Mouse (Mus musculus) midbrain, embryonic 12.5 days (tissue): ENCODE measurements around the gene Kif1c. TPM values are rescaled to one million over a fixed set of nuclear protein-coding genes. Genes with fewer than 3 reads are reported as not detected.

Source experiments
- ATAC-seq: fragments of 200-750 bp; cut with Nextera tagmentation; 2 replicates; pipeline ENCODE4 v1.8.0; 2017; ENCODE audit warnings: low read depth, moderate TSS enrichment, moderate library complexity; ENCODE audit not compliant: low FRiP score
- H3K27ac ChIP-seq: fragments of 300-500 bp; sonication (generic); replicated peaks from 2 replicates; pipeline ENCODE4 v1.5.1; 2016; ENCODE audit warnings: mild to moderate bottlenecking
- H3K27me3 ChIP-seq: fragments of 300-500 bp; sonication (generic); 2 replicates; pipeline ENCODE4 v1.6.1; 2016; ENCODE audit warnings: mild to moderate bottlenecking
- H3K36me3 ChIP-seq: fragments of 300-500 bp; sonication (generic); 2 replicates; pipeline ENCODE4 v1.6.1; 2016
- H3K4me1 ChIP-seq: fragments of 300-500 bp; sonication (generic); 2 replicates; pipeline ENCODE4 v1.6.1; 2016
- H3K4me2 ChIP-seq: fragments of 300-500 bp; sonication (generic); replicated peaks from 2 replicates; pipeline ENCODE4 v1.6.1; 2016; ENCODE audit warnings: mild to moderate bottlenecking, moderate library complexity
- H3K4me3 ChIP-seq: fragments of 300-500 bp; sonication (generic); 2 replicates; pipeline ENCODE4 v1.5.1; 2016; ENCODE audit warnings: mild to moderate bottlenecking
- H3K9ac ChIP-seq: fragments of 300-500 bp; sonication (generic); replicated peaks from 2 replicates; pipeline ENCODE4 v1.6.1; 2016; ENCODE audit warnings: mild to moderate bottlenecking, moderate library complexity
- H3K9me3 ChIP-seq: fragments of 300-500 bp; sonication (generic); 2 replicates; pipeline ENCODE4 v1.6.1; 2016; ENCODE audit warnings: mild to moderate bottlenecking
- WGBS: fragments of 180-500 bp; shearing (Covaris S2); methylation state at CpG from one replicate; pipeline ENCODE4 v1.1.7; 2016; 5-methylcytosine and 5-hydroxymethylcytosine counted together
- polyA plus RNA-seq: library from polyadenylated mRNA; unstranded; fragments of >200 nt; fragmentation: Nextera tagmentation; extraction: Ambion mirVana; gene quantifications from 2 replicates; pipeline ENCODE4 v1.2.1, GENCODE M21; 2016

Kif1c gene
- polyA plus RNA-seq, 1 experiment from 2014 or later, result 2.2 TPM

DNA sequence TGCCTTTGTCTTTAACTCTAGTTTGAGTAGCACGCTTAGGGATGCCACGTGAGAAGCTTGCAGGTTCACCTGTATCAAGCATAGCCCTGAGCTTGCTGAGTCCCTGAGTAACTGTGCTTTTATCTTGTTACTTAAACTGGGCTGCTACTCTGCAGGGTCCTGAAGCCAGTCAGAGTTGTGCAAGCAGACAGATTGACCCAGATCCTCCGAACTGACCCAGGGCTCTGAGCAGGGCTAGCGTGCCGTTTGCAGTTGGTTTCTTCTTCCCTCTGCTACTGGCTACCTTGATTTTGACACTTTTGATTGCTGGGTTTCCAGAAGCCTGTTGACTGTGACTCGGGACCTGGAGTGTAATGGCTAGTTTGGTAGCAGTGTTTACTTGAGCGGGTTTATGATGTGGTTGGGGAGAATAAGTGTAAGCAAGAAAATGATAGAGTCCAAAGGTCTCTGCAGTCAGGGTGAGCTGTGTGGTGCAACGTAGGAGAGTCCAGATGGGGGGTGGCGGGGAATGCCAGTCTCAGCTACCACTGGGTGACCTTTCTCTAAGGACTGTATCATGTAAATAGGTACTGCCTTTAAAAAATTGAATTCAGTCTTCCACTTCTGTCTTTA, 30.2 kb downstream of the Kif1c start:
- Histone ChIP-seq H3K4me3 (no peak overlapping the region), H3K9ac (no peak overlapping the region), H3K36me3 (peaks cover 39% of the 10 kb centered on the region), H3K4me1 (no peaks in the 10 kb centered on the region), H3K4me2 (no peak overlapping the region), H3K27ac (no peak overlapping the region), H3K27me3 (no peaks in the 10 kb centered on the region), H3K9me3 (no peaks in the 10 kb centered on the region)
- ATAC-seq, result no peak
- WGBS, result 88% methylated on average over 9 of the region's 9 CpGs

DNA sequence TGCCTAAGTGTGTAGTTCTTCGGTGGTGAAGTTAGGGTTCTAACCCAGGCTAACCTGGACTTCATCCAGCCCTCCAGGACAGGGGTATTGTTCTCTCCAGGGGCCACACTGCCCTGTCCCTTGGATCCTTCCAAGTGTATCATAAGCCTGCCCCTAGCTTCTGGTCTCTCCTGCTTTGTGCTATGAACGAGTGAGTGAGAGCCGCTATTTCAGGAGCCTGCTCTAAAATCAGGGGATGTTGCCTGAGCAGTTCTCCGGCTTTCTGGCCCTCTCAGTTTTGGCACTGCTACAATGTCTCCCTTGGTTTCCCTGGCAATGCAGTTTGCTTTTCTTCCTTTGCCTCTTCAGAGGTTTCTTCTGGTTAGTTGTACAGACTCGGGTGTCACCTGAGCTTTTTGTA, 30.8 kb downstream of the Kif1c start:
- no peak overlapping the region for H3K9ac ChIP-seq
- H3K36me3 ChIP-seq, result peaks cover 33% of the 10 kb centered on the region
- no peak for ATAC-seq
- 72% methylated on average over 5 of the region's 5 CpGs for WGBS
- H3K4me2 ChIP-seq, result no peak overlapping the region
- H3K27me3 ChIP-seq, result no peaks in the 10 kb centered on the region
- no peak overlapping the region for H3K27ac ChIP-seq
- no peaks in the 10 kb centered on the region for H3K9me3 ChIP-seq
- H3K4me1 ChIP-seq, result no peaks in the 10 kb centered on the region
- H3K4me3 ChIP-seq, result no peak overlapping the region

DNA sequence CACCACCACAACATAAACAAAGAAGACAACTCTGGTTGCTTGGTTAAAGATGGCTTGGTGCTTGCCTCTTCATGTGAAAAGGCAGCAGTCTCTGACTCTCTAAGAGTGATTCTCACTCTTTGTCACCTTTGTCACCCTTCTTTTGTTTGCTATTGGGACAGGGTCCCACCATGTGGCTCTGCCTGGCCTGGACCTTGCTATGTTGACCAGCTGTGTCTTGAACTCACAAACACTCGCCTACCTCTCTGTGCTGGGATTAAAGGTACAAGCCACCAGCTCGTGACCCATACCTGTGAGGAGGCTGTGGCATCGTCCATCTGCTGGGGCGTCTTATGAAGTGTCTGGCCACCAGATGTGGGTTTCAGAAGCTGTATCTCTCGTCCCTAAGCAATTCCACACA, 32.9 kb downstream of the Kif1c start:
- H3K4me3 ChIP-seq, result no peak overlapping the region
- no peak overlapping the region for H3K4me2 ChIP-seq
- 76% methylated on average over 5 of the region's 5 CpGs for WGBS
- no peak overlapping the region for H3K9ac ChIP-seq
- ATAC-seq, result no peak
- H3K27me3 ChIP-seq, result no peaks in the 10 kb centered on the region
- no peaks in the 10 kb centered on the region for H3K9me3 ChIP-seq
- H3K27ac ChIP-seq, result no peak overlapping the region
- H3K4me1 ChIP-seq, result no peaks in the 10 kb centered on the region
- H3K36me3 ChIP-seq, result peaks cover 12% of the 10 kb centered on the region

DNA sequence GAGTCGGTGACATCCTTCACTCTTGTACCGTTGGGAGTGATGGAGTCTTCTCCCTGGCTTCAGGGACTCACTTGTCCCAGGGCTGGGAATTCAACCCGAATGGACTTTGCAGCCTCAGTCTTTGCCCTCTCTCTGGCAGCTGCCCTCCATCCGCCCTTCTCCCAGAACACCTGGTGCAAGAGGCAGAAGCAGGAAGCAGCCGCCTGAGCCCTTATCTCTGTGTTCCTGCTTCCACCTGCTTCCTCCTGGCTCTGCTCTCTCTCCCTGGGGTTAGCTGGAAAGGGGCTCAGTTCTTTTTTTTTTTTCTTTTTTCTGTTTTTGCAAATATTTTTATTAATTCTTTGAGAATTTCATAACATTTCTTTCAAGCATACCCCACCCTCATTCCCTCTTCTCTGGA, 37.4 kb downstream of the Kif1c start:
- H3K4me3 ChIP-seq, result no peak overlapping the region
- H3K9me3 ChIP-seq, result no peaks in the 10 kb centered on the region
- no peak overlapping the region for H3K9ac ChIP-seq
- 81% methylated on average over 5 of the region's 5 CpGs for WGBS
- H3K27me3 ChIP-seq, result no peaks in the 10 kb centered on the region
- H3K4me1 ChIP-seq, result no peaks in the 10 kb centered on the region
- no peak overlapping the region for H3K27ac ChIP-seq
- ATAC-seq, result no peak
- H3K4me2 ChIP-seq, result no peak overlapping the region
- no peaks in the 10 kb centered on the region for H3K36me3 ChIP-seq

DNA sequence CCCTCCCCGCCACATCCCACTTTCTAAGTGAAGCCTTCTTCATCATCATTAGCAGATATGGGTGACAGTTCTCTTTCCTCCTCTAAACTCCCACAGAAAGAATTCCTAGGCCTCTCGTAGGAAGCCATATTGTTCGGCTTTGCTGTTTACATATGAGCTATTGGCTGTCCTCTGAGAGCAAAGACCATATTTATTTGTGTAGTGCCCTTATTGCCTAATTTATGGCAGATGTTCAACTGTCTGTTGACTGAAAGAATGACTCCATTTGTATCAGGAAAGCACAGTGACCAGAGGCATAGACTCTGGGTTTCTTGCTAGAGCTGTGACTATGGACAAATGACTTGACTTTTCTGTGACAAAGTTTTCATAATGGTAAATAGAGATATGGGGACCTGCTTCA, 41.3 kb downstream of the Kif1c start:
- Histone ChIP-seq H3K9ac (no peak overlapping the region), H3K36me3 (no peaks in the 10 kb centered on the region), H3K4me1 (no peaks in the 10 kb centered on the region), H3K27ac (no peak overlapping the region), H3K4me3 (no peak overlapping the region), H3K4me2 (no peak overlapping the region), H3K9me3 (no peaks in the 10 kb centered on the region), H3K27me3 (no peaks in the 10 kb centered on the region)
- WGBS, result 83% methylated on average over 3 of the region's 3 CpGs
- no peak for ATAC-seq

DNA sequence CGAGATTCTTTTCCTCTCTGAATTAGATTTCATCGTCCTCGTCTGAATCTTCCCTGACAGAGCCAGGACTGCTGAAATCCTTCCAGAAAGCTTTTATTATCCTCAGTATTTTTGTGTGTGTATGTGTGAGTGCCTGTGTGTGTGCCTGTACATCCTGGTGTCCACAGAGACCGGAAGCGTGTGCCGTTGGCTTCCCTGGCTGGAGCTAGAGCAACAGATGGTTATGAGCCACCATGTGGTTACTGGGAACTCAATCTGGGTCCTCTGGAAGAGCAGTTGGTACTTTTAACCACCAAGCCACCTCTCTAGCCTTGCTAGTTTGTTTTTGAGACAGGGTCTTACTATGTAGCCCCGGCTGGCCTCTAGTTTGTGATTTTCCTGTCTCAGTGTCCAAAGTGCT, 41.8 kb downstream of the Kif1c start:
- H3K4me1 ChIP-seq, result no peaks in the 10 kb centered on the region
- H3K9me3 ChIP-seq, result no peaks in the 10 kb centered on the region
- no peak for ATAC-seq
- H3K36me3 ChIP-seq, result no peaks in the 10 kb centered on the region
- no peak overlapping the region for H3K9ac ChIP-seq
- 85% methylated on average over 7 of the region's 7 CpGs for WGBS
- no peak overlapping the region for H3K27ac ChIP-seq
- H3K27me3 ChIP-seq, result no peaks in the 10 kb centered on the region
- no peak overlapping the region for H3K4me2 ChIP-seq
- no peak overlapping the region for H3K4me3 ChIP-seq

DNA sequence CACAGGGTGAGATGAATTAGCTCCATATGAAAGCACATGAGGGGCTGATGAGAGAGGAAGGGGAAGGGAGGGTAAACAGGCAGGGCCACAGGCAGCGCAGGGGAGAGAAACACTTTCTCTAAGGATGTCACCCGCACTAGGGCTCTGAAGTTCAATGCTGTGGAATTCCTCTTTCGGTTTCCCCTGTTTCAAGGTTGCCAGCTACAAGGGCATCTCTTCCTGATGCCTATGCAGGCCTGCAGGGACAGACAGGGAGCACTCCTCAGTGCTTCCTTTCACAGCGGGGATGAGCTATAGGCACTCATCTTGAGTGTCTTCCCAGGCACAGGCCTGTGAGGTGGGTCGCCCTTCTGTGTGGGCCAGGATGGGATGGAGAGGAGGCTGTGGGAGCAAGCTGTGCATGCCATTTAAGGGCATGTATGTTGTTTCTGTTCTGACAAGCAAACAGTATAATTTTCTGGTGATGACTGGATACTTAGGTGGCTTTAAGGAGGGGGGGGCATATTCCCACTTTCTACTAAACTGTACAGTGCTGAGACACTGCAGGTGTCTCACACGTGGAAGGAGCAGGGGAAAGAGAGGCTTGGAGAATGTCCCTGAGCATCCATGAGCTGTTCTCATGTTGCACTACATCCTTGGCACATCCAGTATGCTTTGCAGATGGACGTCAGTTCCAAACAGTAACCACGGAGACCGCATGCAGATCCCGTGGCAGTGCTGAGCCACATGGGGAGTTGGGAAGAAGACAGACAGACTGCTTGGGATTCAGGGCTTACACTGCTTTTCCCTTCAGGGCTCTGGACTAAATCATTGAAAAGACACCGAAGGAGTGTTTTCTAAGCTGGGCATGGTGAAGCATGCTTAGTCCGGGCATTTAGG, 42.5 kb downstream of the Kif1c start:
- H3K4me3 ChIP-seq, result no peak overlapping the region
- no peak overlapping the region for H3K27ac ChIP-seq
- H3K4me1 ChIP-seq, result no peaks in the 10 kb centered on the region
- ATAC-seq, result no peak
- H3K36me3 ChIP-seq, result no peaks in the 10 kb centered on the region
- no peaks in the 10 kb centered on the region for H3K9me3 ChIP-seq
- H3K27me3 ChIP-seq, result no peaks in the 10 kb centered on the region
- WGBS, result 78% methylated on average over 12 of the region's 12 CpGs
- H3K9ac ChIP-seq, result no peak overlapping the region
- no peak overlapping the region for H3K4me2 ChIP-seq

DNA sequence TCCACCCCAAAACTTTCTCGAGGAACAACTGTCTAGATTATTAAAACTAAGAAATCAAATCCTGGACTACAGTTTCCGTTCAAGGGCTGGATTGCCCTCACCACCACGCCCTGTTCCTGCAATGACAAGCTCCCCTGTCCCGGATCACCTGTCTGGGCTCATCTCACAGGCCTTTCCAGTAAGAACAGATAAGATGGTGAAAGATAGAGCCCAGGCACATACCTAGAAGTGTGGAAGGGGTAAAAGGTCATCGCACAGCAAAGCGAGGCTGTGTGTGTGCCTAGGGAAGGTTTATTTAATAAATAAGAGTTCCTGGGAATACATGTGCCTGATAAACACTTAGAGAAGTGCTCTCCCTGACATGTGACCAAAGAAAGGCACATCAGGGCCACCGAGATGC, 45.3 kb downstream of the Kif1c start:
- Histone ChIP-seq H3K9me3 (no peaks in the 10 kb centered on the region), H3K27me3 (no peaks in the 10 kb centered on the region), H3K9ac (no peak overlapping the region), H3K4me1 (no peaks in the 10 kb centered on the region), H3K36me3 (no peaks in the 10 kb centered on the region), H3K27ac (no peak overlapping the region), H3K4me3 (no peak overlapping the region), H3K4me2 (no peak overlapping the region)
- WGBS, result 86% methylated on average over 7 of the region's 7 CpGs
- no peak for ATAC-seq

DNA sequence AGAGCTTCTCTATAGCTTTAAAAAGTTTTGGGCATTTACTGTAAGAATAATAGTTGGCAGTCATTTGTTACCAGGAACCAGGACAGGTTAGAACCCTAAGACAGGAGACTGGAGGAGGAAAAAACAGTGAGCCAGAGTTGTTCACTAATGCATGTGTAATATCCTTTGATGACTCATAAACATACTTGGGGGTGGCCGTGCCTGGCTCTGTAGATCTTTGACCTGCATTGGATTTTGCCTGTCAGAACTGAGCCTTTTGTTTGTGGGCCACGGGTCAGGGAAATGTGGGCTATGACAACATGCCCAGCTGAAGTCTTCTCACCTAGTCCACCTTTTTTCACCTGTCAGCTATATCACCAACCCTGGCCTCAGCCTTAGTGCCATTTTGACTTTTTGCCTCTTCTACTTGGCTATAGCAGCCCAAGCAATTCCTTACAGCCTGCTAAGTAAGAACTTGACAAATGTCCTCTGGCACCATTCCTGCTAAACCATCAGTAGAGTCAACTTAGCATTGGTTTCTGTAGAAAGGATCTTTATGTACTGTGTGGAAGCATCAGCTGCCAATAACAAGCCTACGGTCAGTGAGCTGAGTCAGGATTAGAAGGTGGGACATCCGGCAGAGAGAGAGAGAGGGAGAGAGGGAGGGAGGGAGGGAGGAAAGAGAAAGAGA, 47.7 kb downstream of the Kif1c start:
- H3K36me3 ChIP-seq, result no peaks in the 10 kb centered on the region
- ATAC-seq, result no peak
- H3K9me3 ChIP-seq, result no peaks in the 10 kb centered on the region
- H3K9ac ChIP-seq, result no peak overlapping the region
- H3K4me1 ChIP-seq, result no peaks in the 10 kb centered on the region
- no peak overlapping the region for H3K4me3 ChIP-seq
- 90% methylated on average over 4 of the region's 4 CpGs for WGBS
- no peaks in the 10 kb centered on the region for H3K27me3 ChIP-seq
- H3K4me2 ChIP-seq, result no peak overlapping the region
- H3K27ac ChIP-seq, result no peak overlapping the region

DNA sequence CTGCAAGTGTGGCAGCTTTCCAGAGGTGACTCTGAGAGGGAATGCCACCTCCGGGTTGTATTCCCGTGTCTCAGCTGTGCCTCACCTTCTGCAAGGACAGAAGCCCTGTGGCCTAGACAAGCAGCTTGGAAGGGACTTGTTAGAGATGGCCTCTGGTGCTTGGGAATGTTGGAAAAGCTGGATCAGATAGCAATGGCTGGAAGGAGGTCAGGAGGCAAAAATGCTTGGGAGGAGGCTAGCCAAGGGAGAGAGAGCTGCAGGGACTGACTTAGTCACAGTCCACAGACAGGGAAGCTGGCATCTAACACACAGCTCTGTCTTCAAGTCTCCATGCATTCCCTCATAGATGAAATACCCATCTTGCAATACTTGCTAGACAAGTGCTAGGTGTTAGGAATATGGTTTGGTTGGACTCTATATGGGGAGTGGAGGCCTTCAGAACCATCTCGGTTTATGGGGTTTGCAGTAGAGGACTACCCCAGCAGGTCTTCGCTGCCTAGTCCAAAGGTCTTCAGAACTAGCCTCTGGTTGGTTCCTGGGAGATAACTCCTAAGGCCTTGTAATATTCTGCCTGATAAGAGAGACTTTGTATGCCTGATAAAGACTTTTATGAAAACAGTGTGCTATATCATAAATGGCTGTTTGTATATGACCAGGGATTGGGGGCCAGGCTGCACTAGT, 52.1 kb downstream of the Kif1c start:
- H3K9me3 ChIP-seq, result no peaks in the 10 kb centered on the region
- H3K4me1 ChIP-seq, result 0 out of 2 replicates have a peak, but pooled peaks cover 3% of the 10 kb centered on the region

DNA sequence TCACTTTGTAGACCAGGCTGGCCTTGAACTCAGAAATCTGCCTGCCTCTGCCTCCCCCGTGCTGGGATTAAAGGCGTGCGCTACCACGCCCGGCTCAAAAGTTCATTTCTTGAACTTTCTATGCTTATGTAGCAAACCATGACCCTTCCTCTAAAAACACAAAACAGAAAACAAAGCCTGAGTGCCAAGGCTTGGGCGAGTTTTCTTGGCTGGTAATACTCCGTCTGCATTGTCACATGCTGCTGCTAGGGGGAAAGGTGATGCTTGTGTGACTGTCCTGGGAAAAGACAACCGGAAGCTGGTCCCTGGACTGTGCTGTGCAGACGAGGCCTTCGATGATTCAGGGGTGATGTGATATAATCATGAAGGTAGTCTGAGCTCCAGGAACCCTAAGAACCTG, 52.8 kb downstream of the Kif1c start:
- WGBS, result 87% methylated on average over 10 of the region's 10 CpGs
- Histone ChIP-seq H3K27ac (no peak overlapping the region), H3K4me1 (0 out of 2 replicates have a peak, but pooled peaks cover 3% of the 10 kb centered on the region), H3K9ac (no peak overlapping the region), H3K4me2 (no peak overlapping the region), H3K9me3 (no peaks in the 10 kb centered on the region), H3K36me3 (no peaks in the 10 kb centered on the region), H3K4me3 (no peak overlapping the region), H3K27me3 (no peaks in the 10 kb centered on the region)
- ATAC-seq, result no peak

More for the DNA sequence above, 52.1 kb downstream of the Kif1c start:
- Histone ChIP-seq H3K4me3 (no peak overlapping the region), H3K27ac (no peak overlapping the region), H3K36me3 (no peaks in the 10 kb centered on the region), H3K9ac (no peak overlapping the region), H3K27me3 (no peaks in the 10 kb centered on the region), H3K4me2 (no peak overlapping the region)
- WGBS, result 91% methylated on average over 4 of the region's 4 CpGs
- no peak for ATAC-seq

DNA sequence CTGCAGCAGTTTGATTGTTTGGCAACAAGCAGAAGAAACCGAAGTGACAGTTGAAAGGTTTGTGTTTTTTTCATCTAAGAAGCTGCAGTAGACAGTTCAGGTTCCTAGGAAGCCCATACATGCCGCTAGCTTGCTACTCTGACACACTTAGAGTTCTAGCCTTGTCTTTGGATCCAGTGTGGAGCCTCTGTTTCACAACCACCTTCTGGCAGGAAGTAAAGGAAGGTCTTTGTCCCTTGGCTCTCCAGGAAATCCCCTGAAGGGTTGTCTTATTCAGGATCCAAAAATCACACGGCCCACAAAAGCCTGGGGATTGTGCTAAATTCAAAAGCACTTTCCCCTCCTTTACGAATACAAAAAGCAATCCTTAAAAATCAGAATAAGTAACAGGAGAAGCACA, 54.1 kb downstream of the Kif1c start:
- Histone ChIP-seq H3K27me3 (no peaks in the 10 kb centered on the region), H3K36me3 (no peaks in the 10 kb centered on the region), H3K4me2 (no peak overlapping the region), H3K4me3 (no peak overlapping the region), H3K9me3 (no peaks in the 10 kb centered on the region), H3K4me1 (0 out of 2 replicates have a peak, but pooled peaks cover 3% of the 10 kb centered on the region), H3K9ac (no peak overlapping the region), H3K27ac (no peak overlapping the region)
- 60% methylated on average over 4 of the region's 4 CpGs for WGBS
- no peak for ATAC-seq
